Mouse (Mus musculus): ENCODE data around the gene Ndufs8. TPM values are rescaled to one million over a fixed set of nuclear protein-coding genes. Genes with fewer than 3 reads are reported as not detected.

Gene Ndufs8
- total and polyA plus RNA-seq, 3 experiments, result 195 to 248 (median 216) TPM

DNA sequence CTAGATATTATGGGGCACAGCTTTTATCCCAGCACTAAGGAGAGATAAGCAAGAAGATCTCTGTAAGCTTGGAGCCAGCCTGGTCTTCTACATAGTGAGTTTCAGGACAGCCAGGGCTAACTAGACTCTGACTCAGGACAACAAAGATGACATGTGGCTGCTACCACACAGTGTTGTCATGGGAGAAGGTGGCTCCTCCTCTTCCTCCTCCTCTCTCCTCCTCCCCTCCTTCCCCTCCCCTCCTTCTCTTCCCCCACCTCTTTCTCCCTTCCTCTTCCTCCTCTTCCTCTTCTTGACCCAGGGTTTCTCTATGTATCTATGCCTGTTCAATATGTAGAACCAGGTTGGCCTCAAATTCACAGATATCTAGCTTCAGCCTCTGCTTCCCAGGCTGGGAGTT is 38.9 kb upstream of the Ndufs8 start:
- no peak for DNase-seq (ENCODE audit: extremely low read depth)
- Histone ChIP-seq H3K4me1 (ENCODE audit: control insufficient read depth in 1 of 2, insufficient read depth in 2 of 2) (peaks cover 2 to 16% of the 10 kb centered on the region in 2 experiments; a peak in 3 of 4 replicates), H3K27me3 (replicated peaks) (no peaks in the 10 kb centered on the region), H3K4me3 (replicated peaks in 1 of 3; ENCODE audit: low read depth in 2 of 3, low read length in 2 of 3, poor library complexity in 1 of 3) (no peak overlapping the region), H3K27ac (ENCODE audit: insufficient read depth, low read depth) (no peak overlapping the region), H3K9ac (ENCODE audit: insufficient read depth, low read depth) (no peak overlapping the region), H3K79me2 (replicated peaks; ENCODE audit: control insufficient read depth, extremely low read depth, insufficient read depth, poor library complexity, severe bottlenecking) (no peaks in the 10 kb centered on the region), H3K36me3 (replicated peaks in 1 of 2; ENCODE audit: control insufficient read depth in 1 of 2, insufficient read depth in 1 of 2, low read length in 1 of 2) (peaks cover 35 to 41% of the 10 kb centered on the region in 2 experiments), H3K9me3 (replicated peaks; ENCODE audit: low read length) (no peaks in the 10 kb centered on the region), H3K4me2 (ENCODE audit: insufficient read depth, low read depth, poor library complexity, severe bottlenecking) (no peak overlapping the region)
- TF ChIP-seq GABPA (IDR thresholded peaks at IDR 0.05; ENCODE audit: insufficient replicate concordance, low read depth, low read length) (no peak), IRF4 (IDR thresholded peaks at IDR 0.05; ENCODE audit: low read depth, low read length) (no peak), HCFC1 (IDR thresholded peaks at IDR 0.05; ENCODE audit: low read depth, low read length) (no peak), NELFE (IDR thresholded peaks at IDR 0.05; ENCODE audit: low read depth, low read length) (no peak), E2F4 (IDR thresholded peaks at IDR 0.05; ENCODE audit: insufficient replicate concordance, low read depth, low read length) (no peak), NRF1 (IDR thresholded peaks at IDR 0.05; ENCODE audit: low read depth, low read length) (no peak), ZKSCAN1 (IDR thresholded peaks at IDR 0.05; ENCODE audit: borderline replicate concordance, low read depth, low read length) (no peak), ZMIZ1 (IDR thresholded peaks at IDR 0.05; ENCODE audit: low read depth, low read length) (no peak)
- in situ Hi-C loops (cut with MboI; ENCODE audit: low pct_ligation_motif_present, low pct_unique_long_range_greater_than_20kb, low sequenced_read_pairs) (no loop called here), dilution Hi-C loops (cut with MboI; ENCODE audit: extremely low pct_ligation_motif_present, extremely low pct_unique_long_range_greater_than_20kb, low sequenced_read_pairs) (no loop called here)

DNA sequence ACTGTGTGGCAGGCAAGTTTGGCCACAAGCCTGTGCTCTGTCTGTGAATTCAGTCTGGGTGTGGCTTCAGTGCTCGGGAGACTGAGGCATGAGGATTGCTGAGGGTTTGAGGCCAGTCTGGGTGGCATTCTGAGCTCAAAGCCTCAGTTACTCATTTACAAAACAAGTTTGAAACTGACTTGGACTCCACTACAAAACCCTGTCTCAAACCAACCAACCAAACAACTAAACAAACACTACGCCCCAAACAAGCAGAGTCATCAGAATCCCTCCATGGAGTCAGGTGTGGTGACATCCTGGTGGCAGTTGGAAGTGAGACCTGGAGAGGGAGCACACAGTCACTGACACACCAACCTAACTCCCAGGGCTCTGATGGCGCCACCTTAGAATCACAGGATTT is 37.8 kb upstream of the Ndufs8 start:
- dilution Hi-C loops (cut with MboI; ENCODE audit: extremely low pct_ligation_motif_present, extremely low pct_unique_long_range_greater_than_20kb, low sequenced_read_pairs), result no loop called here

GRCm38 (mm10) chr19:3948546-3948945 is 36.0 kb upstream of the Ndufs8 start:
- Histone ChIP-seq H3K27ac (ENCODE audit: insufficient read depth, low read depth) (no peak overlapping the region), H3K9ac (ENCODE audit: insufficient read depth, low read depth) (no peak overlapping the region), H3K27me3 (replicated peaks) (no peaks in the 10 kb centered on the region), H3K9me3 (replicated peaks; ENCODE audit: low read length) (no peaks in the 10 kb centered on the region), H3K4me2 (ENCODE audit: insufficient read depth, low read depth, poor library complexity, severe bottlenecking) (no peak overlapping the region), H3K4me3 (replicated peaks in 1 of 3; ENCODE audit: low read depth in 2 of 3, low read length in 2 of 3, poor library complexity in 1 of 3) (no peak overlapping the region), H3K79me2 (replicated peaks; ENCODE audit: control insufficient read depth, extremely low read depth, insufficient read depth, poor library complexity, severe bottlenecking) (no peaks in the 10 kb centered on the region), H3K36me3 (replicated peaks in 1 of 2; ENCODE audit: control insufficient read depth in 1 of 2, insufficient read depth in 1 of 2, low read length in 1 of 2) (peaks cover 48 to 66% of the 10 kb centered on the region in 2 experiments), H3K4me1 (ENCODE audit: control insufficient read depth in 1 of 2, insufficient read depth in 2 of 2) (peaks cover 8 to 40% of the 10 kb centered on the region in 2 experiments)
- dilution Hi-C loops (cut with MboI; ENCODE audit: extremely low pct_ligation_motif_present, extremely low pct_unique_long_range_greater_than_20kb, low sequenced_read_pairs), result no loop called here
- TF ChIP-seq ZKSCAN1 (IDR thresholded peaks at IDR 0.05; ENCODE audit: borderline replicate concordance, low read depth, low read length) (no peak), JUN (IDR thresholded peaks at IDR 0.05; ENCODE audit: insufficient read depth, low read depth, low read length) (no peak), TCF12 (IDR thresholded peaks at IDR 0.05; ENCODE audit: low read depth, low read length) (no peak), HCFC1 (IDR thresholded peaks at IDR 0.05; ENCODE audit: low read depth, low read length) (no peak), JUND (conservative IDR thresholded peaks at IDR 0.05; ENCODE audit: low read depth, low read length) (no peak), USF2 (conservative IDR thresholded peaks at IDR 0.05; ENCODE audit: low read depth, low read length) (no peak), ZMIZ1 (IDR thresholded peaks at IDR 0.05; ENCODE audit: low read depth, low read length) (no peak), PAX5 (IDR thresholded peaks at IDR 0.05; ENCODE audit: low read length) (no peak), ZNF384 (IDR thresholded peaks at IDR 0.05; ENCODE audit: low read depth, low read length) (no peak), ETS1 (conservative IDR thresholded peaks at IDR 0.05; ENCODE audit: low read depth, low read length) (no peak), RAD21 (IDR thresholded peaks at IDR 0.05; ENCODE audit: low read depth, low read length) (no peak), NELFE (IDR thresholded peaks at IDR 0.05; ENCODE audit: low read depth, low read length) (no peak)
- in situ Hi-C loops (cut with MboI; ENCODE audit: low pct_ligation_motif_present, low pct_unique_long_range_greater_than_20kb, low sequenced_read_pairs), result no loop called here
- no peak for DNase-seq (ENCODE audit: extremely low read depth)

More for the DNA sequence above, 37.8 kb upstream of the Ndufs8 start:
- no peaks in the 10 kb centered on the region for H3K9me3 ChIP-seq (replicated peaks; ENCODE audit: low read length)
- in situ Hi-C loops (cut with MboI; ENCODE audit: low pct_ligation_motif_present, low pct_unique_long_range_greater_than_20kb, low sequenced_read_pairs), result no loop called here
- no peak for DNase-seq (ENCODE audit: extremely low read depth)
- H3K27me3 ChIP-seq (replicated peaks), result no peaks in the 10 kb centered on the region
- H3K4me3 ChIP-seq (replicated peaks in 1 of 3; ENCODE audit: low read depth in 2 of 3, low read length in 2 of 3, poor library complexity in 1 of 3), result no peak overlapping the region
- H3K27ac ChIP-seq (ENCODE audit: insufficient read depth, low read depth), result no peak overlapping the region
- H3K79me2 ChIP-seq (replicated peaks; ENCODE audit: control insufficient read depth, extremely low read depth, insufficient read depth, poor library complexity, severe bottlenecking), result no peaks in the 10 kb centered on the region
- no peak overlapping the region for H3K9ac ChIP-seq (ENCODE audit: insufficient read depth, low read depth)
- H3K4me1 ChIP-seq (ENCODE audit: control insufficient read depth in 1 of 2, insufficient read depth in 2 of 2), result peaks cover 3 to 27% of the 10 kb centered on the region in 2 experiments
- no peak overlapping the region for H3K4me2 ChIP-seq (ENCODE audit: insufficient read depth, low read depth, poor library complexity, severe bottlenecking)
- H3K36me3 ChIP-seq (replicated peaks in 1 of 2; ENCODE audit: control insufficient read depth in 1 of 2, insufficient read depth in 1 of 2, low read length in 1 of 2), result peaks cover 39 to 51% of the 10 kb centered on the region in 2 experiments
- TF ChIP-seq TBP (conservative IDR thresholded peaks at IDR 0.05; ENCODE audit: low read depth, low read length), result no peak

Measured in CH12.LX (cell line).